ENCODE assay signal across 10 mouse cellular contexts in the genomic region with DNA sequence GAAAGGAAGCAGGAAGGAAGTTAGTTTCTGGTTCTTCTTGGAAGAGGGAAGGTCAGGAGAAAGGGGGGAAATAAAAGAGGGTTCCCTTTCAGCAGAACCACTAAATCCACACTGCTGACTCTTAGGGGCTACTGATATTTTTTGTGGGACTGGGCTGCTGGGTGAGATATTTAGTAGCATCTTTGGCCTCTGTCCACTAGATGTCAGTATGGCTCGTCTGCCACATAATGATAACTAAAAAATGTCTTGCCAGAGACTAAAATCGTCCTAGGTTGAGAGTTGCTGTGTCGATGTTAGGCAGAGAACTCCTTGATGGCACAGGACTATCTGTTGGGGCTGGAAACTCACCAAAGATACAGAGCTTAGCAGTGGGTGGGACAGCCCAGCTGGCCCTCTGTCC. TPM values are rescaled to one million over a fixed set of nuclear protein-coding genes. Genes with fewer than 3 reads are reported as not detected.
A peak's percentile ranks its signal among the peaks of the same experiment; 100 is the strongest.
DNase-seq lines count a peak whose midpoint lies in the region; ATAC-seq and TF ChIP-seq lines count a peak whose summit lies in the region.
"Had no signal": no experiment of that assay in that cellular context is flagged by ENCODE, and none has a peak within 500 bp of the region (broad histone marks: within the 10 kb centered on the region; RNA-seq: fewer than 3 reads in every experiment).

No protein-coding gene starts in this region.

- H3K27me3 ChIP-seq in embryonic facial prominence, embryonic 11.5 days (ENCODE audit: control insufficient read depth, insufficient read depth, low read length), result no peaks in the 10 kb centered on the region
- H3K27me3 ChIP-seq in embryonic facial prominence, embryonic 10.5 days (replicated peaks; ENCODE audit: low read depth, poor library complexity, severe bottlenecking), result no peaks in the 10 kb centered on the region
- no peaks in the 10 kb centered on the region for H3K27me3 ChIP-seq in liver, embryonic 14.5 days (ENCODE audit: control insufficient read depth, insufficient read depth, low read length)
- H3K27me3 ChIP-seq in liver, embryonic 12.5 days (replicated peaks), result no peaks in the 10 kb centered on the region
- H3K27me3 ChIP-seq in hindbrain, postnatal 0 days (ENCODE audit: insufficient read depth, low read length), result no peaks in the 10 kb centered on the region
- H3K27me3 ChIP-seq in forebrain, embryonic 13.5 days, result no peaks in the 10 kb centered on the region

- no peak overlapping the region for H3K9ac ChIP-seq in embryonic facial prominence, embryonic 11.5 days (replicated peaks; ENCODE audit: low read length)
- H3K9ac ChIP-seq in liver, embryonic 14.5 days (replicated peaks), result no peak overlapping the region
- H3K9ac ChIP-seq in liver, embryonic 12.5 days, result no peak overlapping the region
- no peak overlapping the region for H3K9ac ChIP-seq in hindbrain, postnatal 0 days (replicated peaks; ENCODE audit: low read length)
- H3K9ac ChIP-seq in forebrain, embryonic 13.5 days, result no peak overlapping the region

- H3K4me2 ChIP-seq in embryonic facial prominence, embryonic 11.5 days (ENCODE audit: low read depth, low read length), result no peak overlapping the region
- H3K4me2 ChIP-seq in liver, embryonic 14.5 days (ENCODE audit: low read depth), result no peak overlapping the region
- H3K4me2 ChIP-seq in liver, embryonic 12.5 days, result no peak overlapping the region
- H3K4me2 ChIP-seq in hindbrain, postnatal 0 days (ENCODE audit: low read depth, low read length), result no peak overlapping the region
- H3K4me2 ChIP-seq in forebrain, embryonic 13.5 days, result no peak overlapping the region

- no peak overlapping the region for H3K4me3 ChIP-seq in embryonic facial prominence, embryonic 11.5 days (ENCODE audit: low read depth, low read length)
- no peak overlapping the region for H3K4me3 ChIP-seq in embryonic facial prominence, embryonic 10.5 days
- no peak overlapping the region for H3K4me3 ChIP-seq in liver, embryonic 14.5 days (ENCODE audit: insufficient read depth in 1 of 2, low read depth in 2 of 2, low read length in 2 of 2)
- no peak overlapping the region for H3K4me3 ChIP-seq in liver, embryonic 12.5 days
- no peak overlapping the region for H3K4me3 ChIP-seq in hindbrain, postnatal 0 days (ENCODE audit: low read length)
- H3K4me3 ChIP-seq in forebrain, embryonic 13.5 days, result no peak overlapping the region

- WGBS in embryonic facial prominence, embryonic 11.5 days, result 21% methylated on average over 3 of the region's 3 CpGs
- WGBS in embryonic facial prominence, embryonic 10.5 days, result 25% methylated on average over 3 of the region's 3 CpGs
- 11% methylated on average over 3 of the region's 3 CpGs for WGBS in liver, embryonic 14.5 days (ENCODE audit: insufficient replicate concordance)
- 16% methylated on average over 3 of the region's 3 CpGs for WGBS in liver, embryonic 12.5 days (ENCODE audit: insufficient replicate concordance)
- WGBS in hindbrain, postnatal 0 days, result 12% methylated on average over 3 of the region's 3 CpGs
- 17% methylated on average over 3 of the region's 3 CpGs for WGBS in forebrain, embryonic 13.5 days

- no peaks in the 10 kb centered on the region for H3K4me1 ChIP-seq in embryonic facial prominence, embryonic 11.5 days (ENCODE audit: control insufficient read depth, insufficient read depth, low read length)
- no peaks in the 10 kb centered on the region for H3K4me1 ChIP-seq in embryonic facial prominence, embryonic 10.5 days
- H3K4me1 ChIP-seq in liver, embryonic 14.5 days (replicated peaks; ENCODE audit: control insufficient read depth in 2 of 2, insufficient read depth in 2 of 2, low read length in 1 of 2), result no peaks in the 10 kb centered on the region
- H3K4me1 ChIP-seq in liver, embryonic 12.5 days, result no peaks in the 10 kb centered on the region
- no peaks in the 10 kb centered on the region for H3K4me1 ChIP-seq in hindbrain, postnatal 0 days (ENCODE audit: insufficient read depth, low read length)
- no peaks in the 10 kb centered on the region for H3K4me1 ChIP-seq in forebrain, embryonic 13.5 days

- peak; percentile 60 for DNase-seq in embryonic facial prominence, embryonic 11.5 days (ENCODE audit: low spot score)
- DNase-seq in embryonic facial prominence, embryonic 10.5 days (ENCODE audit: low spot score), result no peak
- DNase-seq in liver, embryonic 14.5 days (ENCODE audit: low read depth in 3 of 3, low spot score in 3 of 3), result no peak
- peak; percentile 22 for DNase-seq in Muller cell, postnatal 12 days (ENCODE audit: inconsistent ontology term)
- DNase-seq in hindbrain, postnatal 0 days (ENCODE audit: low spot score), result peak; percentile 78
- no peak for DNase-seq in layer of hippocampus, postnatal 25 days (ENCODE audit: extremely low spot score in 1 of 2, low spot score in 1 of 2)
- DNase-seq: lung, postnatal 10 days had no signal

- H3K9me3 ChIP-seq in embryonic facial prominence, embryonic 11.5 days (replicated peaks; ENCODE audit: control insufficient read depth, low read length), result no peaks in the 10 kb centered on the region
- no peaks in the 10 kb centered on the region for H3K9me3 ChIP-seq in embryonic facial prominence, embryonic 10.5 days
- no peaks in the 10 kb centered on the region for H3K9me3 ChIP-seq in liver, embryonic 14.5 days (ENCODE audit: control insufficient read depth, low read length)
- no peaks in the 10 kb centered on the region for H3K9me3 ChIP-seq in liver, embryonic 12.5 days (replicated peaks)
- no peaks in the 10 kb centered on the region for H3K9me3 ChIP-seq in hindbrain, postnatal 0 days (ENCODE audit: low read length)
- H3K9me3 ChIP-seq in forebrain, embryonic 13.5 days (replicated peaks), result no peaks in the 10 kb centered on the region

- TF ChIP-seq EP300 in liver, embryonic 14.5 days (IDR thresholded peaks at IDR 0.05; ENCODE audit: low read depth), result no peak

- no peaks in the 10 kb centered on the region for H3K36me3 ChIP-seq in embryonic facial prominence, embryonic 11.5 days (replicated peaks; ENCODE audit: control insufficient read depth, insufficient read depth, low read depth, low read length)
- no peaks in the 10 kb centered on the region for H3K36me3 ChIP-seq in embryonic facial prominence, embryonic 10.5 days (replicated peaks)
- H3K36me3 ChIP-seq in liver, embryonic 14.5 days (replicated peaks; ENCODE audit: control insufficient read depth, insufficient read depth, low read depth), result no peaks in the 10 kb centered on the region
- H3K36me3 ChIP-seq in liver, embryonic 12.5 days, result no peaks in the 10 kb centered on the region
- no peaks in the 10 kb centered on the region for H3K36me3 ChIP-seq in hindbrain, postnatal 0 days (ENCODE audit: insufficient read depth, low read length)
- no peaks in the 10 kb centered on the region for H3K36me3 ChIP-seq in forebrain, embryonic 13.5 days (ENCODE audit: poor library complexity, severe bottlenecking)

- ATAC-seq in embryonic facial prominence, embryonic 11.5 days (replicated peaks; ENCODE audit: insufficient number of reproducible peaks, low FRiP score, low TSS enrichment, low read depth), result no peak
- no peak for ATAC-seq in liver, embryonic 14.5 days (ENCODE audit: insufficient read depth)
- no peak for ATAC-seq in liver, embryonic 12.5 days
- peak; percentile 14; the same call in 1 of the 2 replicates for ATAC-seq in hindbrain, postnatal 0 days
- no peak for ATAC-seq in forebrain, embryonic 13.5 days

- H3K27ac ChIP-seq in embryonic facial prominence, embryonic 11.5 days (replicated peaks; ENCODE audit: low read depth, low read length), result no peak overlapping the region
- H3K27ac ChIP-seq in embryonic facial prominence, embryonic 10.5 days (replicated peaks), result no peak overlapping the region
- H3K27ac ChIP-seq in liver, embryonic 14.5 days, result no peak overlapping the region
- H3K27ac ChIP-seq in liver, embryonic 12.5 days, result no peak overlapping the region
- no peak overlapping the region for H3K27ac ChIP-seq in hindbrain, postnatal 0 days
- no peak overlapping the region for H3K27ac ChIP-seq in forebrain, embryonic 13.5 days

- peak; percentile 38; the same call in 1 of the 2 replicates for TF ChIP-seq CTCF in liver, embryonic 14.5 days (IDR thresholded peaks at IDR 0.05; ENCODE audit: low read depth)
- peak; percentile 79 for TF ChIP-seq CTCF in hindbrain, postnatal 0 days (IDR thresholded peaks at IDR 0.05; ENCODE audit: low read depth)

RNA-seq across cellular contexts. Expression of gene Bpifb5, which starts 14.4 kb away (rescaled TPM):
- 0.29 TPM in 2 replicates for polyA plus RNA-seq in embryonic facial prominence, embryonic 11.5 days (2014; fragmentation: Nextera tagmentation; extraction: Ambion mirVana)
- polyA plus RNA-seq in embryonic facial prominence, embryonic 10.5 days (2016; fragmentation: Nextera tagmentation; extraction: Ambion mirVana), result 0.20 and 0.32 TPM in 2 replicates
- polyA plus RNA-seq in liver, embryonic 14.5 days (2012; rRNA removed), result not detected in 2 replicates
- polyA plus RNA-seq in liver, embryonic 14.5 days (2014; fragmentation: Nextera tagmentation; extraction: Ambion mirVana), result not detected in 2 replicates
- polyA plus RNA-seq in liver, embryonic 12.5 days (2016; fragmentation: Nextera tagmentation; extraction: Ambion mirVana), result not detected in 2 replicates
- total RNA-seq in hindbrain, postnatal 0 days (2014; rRNA removed), result 0.29 TPM in 1 of 2 replicates, not detected in the other
- 0.34 and 0.35 TPM in 2 replicates for polyA plus RNA-seq in hindbrain, postnatal 0 days (2015; fragmentation: Nextera tagmentation; extraction: Ambion mirVana)
- not detected in 2 replicates for polyA plus RNA-seq in forebrain, embryonic 13.5 days (2015; fragmentation: Nextera tagmentation; extraction: Ambion mirVana)
- not detected for total RNA-seq in layer of hippocampus, postnatal 25 days (2021)

RNA-seq across cellular contexts. Expression of gene Bpifb1, which starts 18.5 kb away (rescaled TPM):
- polyA plus RNA-seq in embryonic facial prominence, embryonic 11.5 days (2014; fragmentation: Nextera tagmentation; extraction: Ambion mirVana), result not detected in 2 replicates
- polyA plus RNA-seq in embryonic facial prominence, embryonic 10.5 days (2016; fragmentation: Nextera tagmentation; extraction: Ambion mirVana), result not detected in 2 replicates
- polyA plus RNA-seq in liver, embryonic 14.5 days (2012; rRNA removed), result 0.17 and 0.21 TPM in 2 replicates
- polyA plus RNA-seq in liver, embryonic 14.5 days (2014; fragmentation: Nextera tagmentation; extraction: Ambion mirVana), result 0.19 and 0.33 TPM in 2 replicates
- polyA plus RNA-seq in liver, embryonic 12.5 days (2016; fragmentation: Nextera tagmentation; extraction: Ambion mirVana), result 0.13 and 0.23 TPM in 2 replicates
- total RNA-seq in hindbrain, postnatal 0 days (2014; rRNA removed), result 0.10 TPM in 1 of 2 replicates, not detected in the other
- 0.26 and 0.35 TPM in 2 replicates for polyA plus RNA-seq in hindbrain, postnatal 0 days (2015; fragmentation: Nextera tagmentation; extraction: Ambion mirVana)
- 0.18 TPM in 1 of 2 replicates, not detected in the other for polyA plus RNA-seq in forebrain, embryonic 13.5 days (2015; fragmentation: Nextera tagmentation; extraction: Ambion mirVana)
- under 1 TPM; 0.14 to 0.42 TPM for total RNA-seq in layer of hippocampus, postnatal 25 days (2021)
- polyA plus RNA-seq: gonadal fat pad, adult 2 months had no signal

RNA-seq across cellular contexts. Expression of gene Bpifa5, which starts 46.7 kb away (rescaled TPM):
- polyA plus RNA-seq in embryonic facial prominence, embryonic 11.5 days (2014; fragmentation: Nextera tagmentation; extraction: Ambion mirVana), result not detected in 2 replicates
- polyA plus RNA-seq in embryonic facial prominence, embryonic 10.5 days (2016; fragmentation: Nextera tagmentation; extraction: Ambion mirVana), result not detected in 2 replicates
- polyA plus RNA-seq in liver, embryonic 14.5 days (2012; rRNA removed), result 0.04 TPM in 1 of 2 replicates, not detected in the other
- polyA plus RNA-seq in liver, embryonic 14.5 days (2014; fragmentation: Nextera tagmentation; extraction: Ambion mirVana), result not detected in 2 replicates
- polyA plus RNA-seq in liver, embryonic 12.5 days (2016; fragmentation: Nextera tagmentation; extraction: Ambion mirVana), result 0.24 TPM in 1 of 2 replicates, not detected in the other
- not detected in 2 replicates for total RNA-seq in hindbrain, postnatal 0 days (2014; rRNA removed)
- 0.16 TPM in 1 of 2 replicates, not detected in the other for polyA plus RNA-seq in hindbrain, postnatal 0 days (2015; fragmentation: Nextera tagmentation; extraction: Ambion mirVana)
- polyA plus RNA-seq in forebrain, embryonic 13.5 days (2015; fragmentation: Nextera tagmentation; extraction: Ambion mirVana), result not detected in 2 replicates
- total RNA-seq in layer of hippocampus, postnatal 25 days (2021), result not detected
- polyA plus RNA-seq: gonadal fat pad, adult 2 months had no signal

RNA-seq across cellular contexts. Expression of gene Bpifb9a, which starts 48.5 kb away (rescaled TPM):
- polyA plus RNA-seq in embryonic facial prominence, embryonic 11.5 days (2014; fragmentation: Nextera tagmentation; extraction: Ambion mirVana), result not detected in 2 replicates
- polyA plus RNA-seq in embryonic facial prominence, embryonic 10.5 days (2016; fragmentation: Nextera tagmentation; extraction: Ambion mirVana), result not detected in 2 replicates
- polyA plus RNA-seq in liver, embryonic 14.5 days (2012; rRNA removed), result not detected in 2 replicates
- not detected in 2 replicates for polyA plus RNA-seq in liver, embryonic 14.5 days (2014; fragmentation: Nextera tagmentation; extraction: Ambion mirVana)
- polyA plus RNA-seq in liver, embryonic 12.5 days (2016; fragmentation: Nextera tagmentation; extraction: Ambion mirVana), result not detected in 2 replicates
- total RNA-seq in hindbrain, postnatal 0 days (2014; rRNA removed), result not detected in 2 replicates
- polyA plus RNA-seq in hindbrain, postnatal 0 days (2015; fragmentation: Nextera tagmentation; extraction: Ambion mirVana), result 0.44 TPM in 1 of 2 replicates, not detected in the other
- not detected in 2 replicates for polyA plus RNA-seq in forebrain, embryonic 13.5 days (2015; fragmentation: Nextera tagmentation; extraction: Ambion mirVana)
- total RNA-seq in layer of hippocampus, postnatal 25 days (2021), result not detected
- polyA plus RNA-seq: gonadal fat pad, adult 2 months had no signal

Comparison
In these comparisons a context has a peak if more than half of its experiments do, and no peak if none do; other contexts are left out.
1. DNase-seq: peak in embryonic facial prominence, embryonic 11.5 days (single experiment), Muller cell, postnatal 12 days (single experiment) and hindbrain, postnatal 0 days (single experiment); none in embryonic facial prominence, embryonic 10.5 days (single experiment), liver, embryonic 14.5 days (0 of 3) and layer of hippocampus, postnatal 25 days (0 of 2).